Mouse (Mus musculus): Measurements from ENCODE around the gene Pde7b.

DNA sequence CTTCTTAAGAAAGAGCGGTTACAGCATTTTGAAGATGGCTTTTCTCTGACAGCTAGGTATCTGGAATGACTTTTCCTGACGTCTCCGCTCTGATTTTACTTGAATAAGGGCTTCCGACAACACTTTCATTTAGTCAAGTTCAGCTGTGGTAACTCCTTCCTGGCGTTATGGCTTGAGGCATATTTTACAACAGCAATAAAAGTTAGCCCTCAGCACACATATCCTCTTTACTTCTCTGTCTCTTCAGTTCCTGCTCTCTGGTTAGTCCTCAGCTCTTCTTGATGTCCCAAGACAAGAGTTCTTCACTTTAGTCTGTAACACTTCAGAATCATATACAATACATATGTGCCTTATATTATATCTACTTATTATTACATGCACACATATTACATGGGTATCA lies 251.4 kb downstream of the Pde7b start:
- TF ChIP-seq POLR2A (IDR thresholded peaks at IDR 0.05; ENCODE audit: low read depth, low read length): no peak
- TF ChIP-seq CTCF (conservative IDR thresholded peaks at IDR 0.05; ENCODE audit: insufficient read depth, insufficient read length, low read depth, low read length): no peak
